In the genomic region with DNA sequence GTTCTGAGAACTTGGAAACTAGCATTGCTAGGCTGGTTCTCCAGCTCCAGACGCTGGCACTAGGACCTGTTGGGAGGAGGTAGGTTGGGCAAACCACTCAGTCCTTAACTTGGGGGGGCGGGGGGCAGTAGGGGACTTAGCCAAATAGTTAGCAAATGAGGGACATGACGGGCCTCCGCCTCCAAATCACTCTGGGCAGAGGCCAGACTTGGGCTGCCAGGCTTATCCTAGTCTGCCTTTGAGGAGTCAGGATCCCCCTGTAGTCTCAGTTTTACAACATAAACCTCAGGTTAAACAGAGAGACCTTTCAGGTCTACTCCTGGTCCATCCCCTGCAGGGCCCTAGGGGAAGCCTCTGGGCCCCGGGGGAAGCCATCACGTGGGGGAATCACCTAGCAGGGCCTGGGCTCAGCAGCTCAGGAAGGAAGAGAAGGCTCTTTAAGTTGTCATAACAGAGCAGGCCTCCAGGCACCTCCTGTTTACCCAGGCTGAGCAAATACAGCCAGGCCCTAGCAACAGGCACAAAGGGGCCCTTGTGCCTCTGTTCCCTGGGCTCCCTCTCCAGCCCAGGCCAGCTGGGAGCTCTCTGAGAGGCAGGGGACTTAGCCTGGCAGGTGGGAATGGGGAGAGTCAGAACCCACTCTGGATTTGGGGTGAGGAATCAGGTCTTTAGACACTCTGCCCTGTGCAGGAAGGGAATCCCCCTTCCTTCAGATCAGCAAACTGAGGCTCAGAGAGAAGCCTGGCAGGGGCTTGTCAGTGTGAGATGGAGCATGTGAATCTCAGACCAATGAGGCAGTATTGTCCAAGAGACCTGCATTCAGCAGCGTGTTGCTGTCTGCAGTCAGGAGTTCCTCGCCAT, we compare ENCODE assay signal across 8 mouse cellular contexts.
DNase-seq lines count a peak whose midpoint lies in the region; ATAC-seq and TF ChIP-seq lines count a peak whose summit lies in the region.

No protein-coding gene starts in this region.

- TF ChIP-seq POLR2A in cerebellum, adult 2 months (IDR thresholded peaks at IDR 0.05; ENCODE audit: borderline replicate concordance, insufficient read depth, low read length) = no peak

- H3K27ac ChIP-seq in cerebellum, adult 2 months (ENCODE audit: insufficient read depth, low read length) = peak overlapping the region; percentile 63
- H3K27ac ChIP-seq in heart, embryonic 10.5 days = peak overlapping the region; percentile 44
- H3K27ac ChIP-seq in limb, embryonic 10.5 days = peak overlapping the region; percentile 74
- H3K27ac ChIP-seq in midbrain, embryonic 13.5 days = peak overlapping the region; percentile 82

- no peak overlapping the region for H3K9ac ChIP-seq in midbrain, embryonic 13.5 days (replicated peaks)

- H3K4me3 ChIP-seq in cerebellum, adult 2 months (replicated peaks; ENCODE audit: insufficient read depth, low read depth, low read length) = no peak overlapping the region
- no peak overlapping the region for H3K4me3 ChIP-seq in heart, embryonic 10.5 days
- H3K4me3 ChIP-seq in limb, embryonic 10.5 days = no peak overlapping the region
- H3K4me3 ChIP-seq in midbrain, embryonic 13.5 days (replicated peaks) = no peak overlapping the region

- H3K4me2 ChIP-seq in midbrain, embryonic 13.5 days (replicated peaks) = no peak overlapping the region

- no peak for DNase-seq in cerebellum, adult 2 months
- no peak for DNase-seq in cerebellum, postnatal 36 days
- peak; percentile 51 for DNase-seq in T-cell, adult 2 months (ENCODE audit: low spot score)
- DNase-seq in heart, embryonic 10.5 days (ENCODE audit: low spot score) = peak; percentile 84
- DNase-seq in limb, embryonic 10.5 days (ENCODE audit: low spot score) = peak; percentile 36
- DNase-seq in thymus, postnatal 36 days = peak; percentile 21 to 36
- no peak for DNase-seq in left cerebral cortex, adult 18-20 months (ENCODE audit: low spot score in 2 of 2)

- peak; percentile 85 for ATAC-seq in midbrain, embryonic 13.5 days

- H3K9me3 ChIP-seq in heart, embryonic 10.5 days = no peaks in the 10 kb centered on the region
- no peaks in the 10 kb centered on the region for H3K9me3 ChIP-seq in limb, embryonic 10.5 days (replicated peaks)
- H3K9me3 ChIP-seq in midbrain, embryonic 13.5 days = no peaks in the 10 kb centered on the region

- TF ChIP-seq CTCF in cerebellum, adult 2 months (IDR thresholded peaks at IDR 0.05; ENCODE audit: borderline replicate concordance, insufficient read depth, low read depth, low read length) = no peak

- no peaks in the 10 kb centered on the region for H3K27me3 ChIP-seq in cerebellum, adult 2 months (ENCODE audit: control insufficient read depth, insufficient read depth, low read length)
- no peaks in the 10 kb centered on the region for H3K27me3 ChIP-seq in heart, embryonic 10.5 days (ENCODE audit: insufficient read depth, poor library complexity, severe bottlenecking)
- H3K27me3 ChIP-seq in limb, embryonic 10.5 days (ENCODE audit: low read depth, poor library complexity, severe bottlenecking) = no peaks in the 10 kb centered on the region
- no peaks in the 10 kb centered on the region for H3K27me3 ChIP-seq in midbrain, embryonic 13.5 days

- H3K36me3 ChIP-seq in heart, embryonic 10.5 days = no peaks in the 10 kb centered on the region
- no peaks in the 10 kb centered on the region for H3K36me3 ChIP-seq in limb, embryonic 10.5 days
- no peaks in the 10 kb centered on the region for H3K36me3 ChIP-seq in midbrain, embryonic 13.5 days

- peaks cover 10% of the 10 kb centered on the region for H3K4me1 ChIP-seq in cerebellum, adult 2 months (ENCODE audit: control insufficient read depth, insufficient read depth, low read length)
- H3K4me1 ChIP-seq in heart, embryonic 10.5 days = peaks cover 30% of the 10 kb centered on the region
- peaks cover 32% of the 10 kb centered on the region for H3K4me1 ChIP-seq in limb, embryonic 10.5 days
- peaks cover 35% of the 10 kb centered on the region for H3K4me1 ChIP-seq in midbrain, embryonic 13.5 days (replicated peaks)

- WGBS in cerebellum, adult 2 months = 70% methylated on average over 8 of the region's 8 CpGs
- 53% methylated on average over 8 of the region's 8 CpGs for whole genome bisulfite sequencing in heart, embryonic 10.5 days
- WGBS in limb, embryonic 10.5 days = 65% methylated on average over 8 of the region's 8 CpGs
- 45% methylated on average over 8 of the region's 8 CpGs for WGBS in midbrain, embryonic 13.5 days

Comparison
In these comparisons a context has a peak if more than half of its experiments do, and no peak if none do; other contexts are left out.
1. DNase-seq: peak in T-cell, adult 2 months (single experiment), heart, embryonic 10.5 days (single experiment), limb, embryonic 10.5 days (single experiment) and thymus, postnatal 36 days (2 of 2); none in cerebellum, adult 2 months (0 of 2), cerebellum, postnatal 36 days (0 of 2) and left cerebral cortex, adult 18-20 months (0 of 2).
2. Peak in every context shown above with its lines, with median percentiles within 50 percentile points of each other: H3K27ac ChIP-seq.